Mouse (Mus musculus): ENCODE measurements at regions not wholly inside any gene's neighbourhood (a gene's known extent, or its start where the extent isn't known, plus 50 kb on each side); places are given as distances from the start of the nearest gene placed in this dataset.

- no peaks in the 10 kb centered on the region for H3K4me1 ChIP-seq (replicated peaks)
- no peaks in the 10 kb centered on the region for H3K9me3 ChIP-seq (replicated peaks)
- no peak overlapping the region for H3K4me2 ChIP-seq
- DNase-seq (no peak), ATAC-seq (ENCODE audit: low read depth) (no peak)
- no peak overlapping the region for H3K27ac ChIP-seq
- H3K36me3 ChIP-seq: no peaks in the 10 kb centered on the region
- H3K27me3 ChIP-seq: no peaks in the 10 kb centered on the region
- no peak overlapping the region for H3K9ac ChIP-seq
- no peak overlapping the region for H3K4me3 ChIP-seq (replicated peaks)
- WGBS (ENCODE audit: insufficient replicate concordance): 61% methylated on average over 5 of the region's 5 CpGs
Measured at GRCm38 (mm10) chr1:61470617-61471214, 167.9 kb upstream of the Pard3b start.

GRCm38 (mm10) chr1:61471779-61472578, 166.6 kb upstream of the Pard3b start:
- no peaks in the 10 kb centered on the region for H3K27me3 ChIP-seq
- no peak overlapping the region for H3K4me2 ChIP-seq
- H3K9ac ChIP-seq: no peak overlapping the region
- H3K36me3 ChIP-seq: no peaks in the 10 kb centered on the region
- no peaks in the 10 kb centered on the region for H3K4me1 ChIP-seq (replicated peaks)
- H3K27ac ChIP-seq: no peak overlapping the region
- no peak for DNase-seq
- 74% methylated on average over 6 of the region's 6 CpGs for WGBS (ENCODE audit: insufficient replicate concordance)
- H3K4me3 ChIP-seq (replicated peaks): no peak overlapping the region
- no peaks in the 10 kb centered on the region for H3K9me3 ChIP-seq (replicated peaks)
- ATAC-seq (ENCODE audit: low read depth): no peak

GRCm38 (mm10) chr1:61472579-61473242, 165.9 kb upstream of the Pard3b start:
- no peaks in the 10 kb centered on the region for H3K36me3 ChIP-seq
- no peak overlapping the region for H3K4me3 ChIP-seq (replicated peaks)
- no peak overlapping the region for H3K9ac ChIP-seq
- ATAC-seq (ENCODE audit: low read depth) (no peak), DNase-seq (no peak)
- H3K9me3 ChIP-seq (replicated peaks): no peaks in the 10 kb centered on the region
- WGBS (ENCODE audit: insufficient replicate concordance): 75% methylated on average over 13 of the region's 13 CpGs
- no peaks in the 10 kb centered on the region for H3K27me3 ChIP-seq
- H3K27ac ChIP-seq: no peak overlapping the region
- no peak overlapping the region for H3K4me2 ChIP-seq
- no peaks in the 10 kb centered on the region for H3K4me1 ChIP-seq (replicated peaks)

DNA sequence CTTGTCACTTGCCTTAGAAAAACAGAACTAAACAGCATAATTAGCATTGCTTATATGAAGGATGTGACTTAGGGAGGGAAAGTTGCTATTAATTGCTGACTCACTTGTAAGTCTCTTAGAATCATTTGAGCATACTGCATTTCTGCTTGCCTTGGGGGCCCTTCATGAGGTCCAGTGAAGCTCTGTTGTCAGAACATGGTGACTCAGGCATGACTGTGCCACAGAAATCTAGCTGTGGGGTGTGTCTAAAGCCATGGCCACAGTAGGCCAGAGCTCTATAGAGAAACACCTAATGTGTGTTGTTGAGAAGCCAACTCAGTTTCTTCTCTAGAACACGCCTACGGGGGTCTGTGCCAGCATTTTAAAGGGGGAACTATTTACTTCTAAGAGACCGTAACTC, 153.2 kb upstream of the Pard3b start:
- no peak overlapping the region for H3K4me2 ChIP-seq
- WGBS (ENCODE audit: insufficient replicate concordance): 76% methylated on average over 3 of the region's 3 CpGs

DNA sequence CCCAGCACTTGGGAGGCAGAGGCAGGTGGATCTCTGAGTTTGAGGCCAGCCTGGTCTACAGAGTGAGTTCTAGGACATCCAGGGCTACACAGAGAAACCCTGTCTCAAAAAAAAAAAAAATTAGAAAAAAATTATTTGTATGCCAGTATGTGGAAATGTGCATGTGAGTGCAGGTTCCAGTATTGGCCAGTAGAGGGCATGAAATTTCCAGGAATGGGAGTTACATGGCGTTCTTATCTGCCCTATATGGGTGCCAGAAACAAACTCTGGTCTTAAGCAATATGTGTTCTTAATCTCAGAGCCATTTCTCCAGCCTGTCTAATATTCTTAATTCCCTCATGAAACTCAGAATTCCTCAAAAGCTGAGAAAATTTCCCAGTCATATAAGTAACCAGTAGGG, 113.7 kb upstream of the Pard3b start:
- no peaks in the 10 kb centered on the region for H3K36me3 ChIP-seq
- H3K4me3 ChIP-seq (replicated peaks): no peak overlapping the region
- no peaks in the 10 kb centered on the region for H3K4me1 ChIP-seq (replicated peaks)
- no peak overlapping the region for H3K4me2 ChIP-seq
- DNase-seq (no peak), ATAC-seq (ENCODE audit: low read depth) (no peak)
- H3K9ac ChIP-seq: no peak overlapping the region
- H3K27me3 ChIP-seq: no peaks in the 10 kb centered on the region
- no peaks in the 10 kb centered on the region for H3K9me3 ChIP-seq (replicated peaks)
- no peak overlapping the region for H3K27ac ChIP-seq
- 38% methylated on average over 1 of the region's 1 CpGs for WGBS (ENCODE audit: insufficient replicate concordance)

More for the DNA sequence above, 153.2 kb upstream of the Pard3b start:
- DNase-seq (no peak), ATAC-seq (ENCODE audit: low read depth) (no peak)
- H3K36me3 ChIP-seq: no peaks in the 10 kb centered on the region
- H3K27ac ChIP-seq: no peak overlapping the region
- no peak overlapping the region for H3K9ac ChIP-seq
- no peaks in the 10 kb centered on the region for H3K27me3 ChIP-seq
- no peaks in the 10 kb centered on the region for H3K9me3 ChIP-seq (replicated peaks)
- no peaks in the 10 kb centered on the region for H3K4me1 ChIP-seq (replicated peaks)
- H3K4me3 ChIP-seq (replicated peaks): no peak overlapping the region

- ATAC-seq (ENCODE audit: low read depth): no peak
- Histone ChIP-seq H3K4me2 (no peak overlapping the region), H3K9me3 (replicated peaks) (no peaks in the 10 kb centered on the region), H3K9ac (no peak overlapping the region), H3K27me3 (no peaks in the 10 kb centered on the region), H3K4me3 (replicated peaks) (no peak overlapping the region), H3K27ac (no peak overlapping the region), H3K4me1 (replicated peaks) (no peaks in the 10 kb centered on the region), H3K36me3 (no peaks in the 10 kb centered on the region)
- DNase-seq: no peak
- WGBS (ENCODE audit: insufficient replicate concordance): 70% methylated on average over 8 of the region's 8 CpGs
Measured at GRCm38 (mm10) chr1:61525881-61526280, 112.7 kb upstream of the Pard3b start.

DNA sequence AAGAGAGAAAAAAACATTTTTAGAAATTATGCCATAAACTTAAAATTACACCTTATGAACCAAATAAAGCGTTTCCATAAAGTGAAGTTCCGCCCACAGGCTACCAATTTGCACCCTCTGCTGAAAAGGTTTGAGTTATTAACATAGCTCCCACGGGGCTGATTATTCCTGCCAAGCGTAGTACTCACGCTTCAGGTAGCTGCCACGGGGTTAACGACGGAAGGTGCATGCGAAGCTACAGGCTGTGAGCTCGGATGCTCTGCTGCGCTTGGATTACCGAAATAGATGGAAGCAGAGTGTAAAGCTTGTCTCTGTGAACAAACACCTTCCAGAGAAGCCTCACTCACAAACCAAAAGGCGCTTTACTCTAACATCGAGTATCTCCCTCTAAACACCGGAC, 109.9 kb upstream of the Pard3b start:
- Histone ChIP-seq H3K9me3 (replicated peaks) (no peaks in the 10 kb centered on the region), H3K27me3 (no peaks in the 10 kb centered on the region), H3K9ac (no peak overlapping the region), H3K4me3 (replicated peaks) (no peak overlapping the region), H3K27ac (no peak overlapping the region), H3K4me2 (no peak overlapping the region), H3K4me1 (replicated peaks) (no peaks in the 10 kb centered on the region), H3K36me3 (no peaks in the 10 kb centered on the region)
- DNase-seq: no peak
- no peak for ATAC-seq (ENCODE audit: low read depth)
- 77% methylated on average over 15 of the region's 15 CpGs for WGBS (ENCODE audit: insufficient replicate concordance)

DNA sequence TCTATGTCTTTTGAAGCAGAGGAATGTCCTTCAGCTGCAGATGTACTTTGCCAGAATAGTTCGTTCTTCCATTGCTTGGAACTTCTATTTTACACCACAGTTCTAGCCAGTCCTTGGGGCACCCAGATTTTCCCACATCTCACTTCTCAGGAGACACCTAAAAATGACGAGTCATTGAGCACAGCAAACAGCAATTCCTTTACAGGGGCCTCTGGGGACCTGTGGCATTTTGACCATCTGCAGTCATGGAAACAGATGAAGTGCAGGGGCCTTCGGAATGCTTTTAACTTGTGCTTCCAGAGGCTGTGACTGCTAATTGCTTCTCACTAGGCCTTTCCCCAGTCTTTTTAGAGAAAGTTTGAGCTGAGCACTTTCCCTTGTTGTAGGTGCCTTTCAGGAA, 108.5 kb upstream of the Pard3b start:
- WGBS (ENCODE audit: insufficient replicate concordance): 36% methylated on average over 3 of the region's 3 CpGs
- no peak overlapping the region for H3K27ac ChIP-seq

GRCm38 (mm10) chr1:61531487-61531886, 107.1 kb upstream of the Pard3b start:
- Histone ChIP-seq H3K9me3 (replicated peaks) (no peaks in the 10 kb centered on the region), H3K36me3 (no peaks in the 10 kb centered on the region), H3K4me3 (replicated peaks) (no peak overlapping the region), H3K4me2 (no peak overlapping the region), H3K9ac (no peak overlapping the region), H3K27me3 (no peaks in the 10 kb centered on the region), H3K27ac (no peak overlapping the region), H3K4me1 (replicated peaks) (no peaks in the 10 kb centered on the region)
- ATAC-seq (ENCODE audit: low read depth) (no peak), DNase-seq (no peak)
- WGBS (ENCODE audit: insufficient replicate concordance): 37% methylated on average over 5 of the region's 5 CpGs

More for the DNA sequence above, 108.5 kb upstream of the Pard3b start:
- Histone ChIP-seq H3K9me3 (replicated peaks) (no peaks in the 10 kb centered on the region), H3K9ac (no peak overlapping the region), H3K4me3 (replicated peaks) (no peak overlapping the region), H3K27me3 (no peaks in the 10 kb centered on the region), H3K36me3 (no peaks in the 10 kb centered on the region), H3K4me2 (no peak overlapping the region), H3K4me1 (replicated peaks) (no peaks in the 10 kb centered on the region)
- DNase-seq (no peak), ATAC-seq (ENCODE audit: low read depth) (no peak)

DNA sequence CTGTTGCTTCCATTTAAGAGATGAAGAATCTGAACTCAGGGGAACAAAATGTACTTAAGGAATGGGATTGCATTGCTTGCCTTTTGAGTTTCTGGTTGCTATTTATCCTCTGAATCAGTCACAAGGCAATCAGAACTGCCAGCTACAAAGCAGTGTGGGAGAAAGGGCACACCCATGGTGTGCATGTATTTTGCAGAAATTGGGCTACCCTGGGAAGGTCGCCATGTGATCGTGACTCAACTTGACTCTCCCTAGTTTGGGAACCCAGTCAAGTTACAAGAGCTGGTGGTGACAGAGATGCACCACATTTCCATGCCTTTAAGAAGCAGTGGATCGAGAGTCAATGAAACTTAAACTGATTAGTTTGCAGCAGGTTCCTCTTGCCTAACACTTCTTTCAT, 98.5 kb upstream of the Pard3b start:
- ATAC-seq (ENCODE audit: low read depth) (no peak), DNase-seq (no peak)
- H3K27me3 ChIP-seq: no peaks in the 10 kb centered on the region
- no peaks in the 10 kb centered on the region for H3K9me3 ChIP-seq (replicated peaks)
- no peaks in the 10 kb centered on the region for H3K36me3 ChIP-seq
- H3K4me2 ChIP-seq: no peak overlapping the region
- WGBS (ENCODE audit: insufficient replicate concordance): 59% methylated on average over 3 of the region's 3 CpGs
- no peak overlapping the region for H3K27ac ChIP-seq
- H3K4me1 ChIP-seq (replicated peaks): no peaks in the 10 kb centered on the region; the same call in 1 of the 2 replicates
- no peak overlapping the region for H3K9ac ChIP-seq
- H3K4me3 ChIP-seq (replicated peaks): no peak overlapping the region

DNA sequence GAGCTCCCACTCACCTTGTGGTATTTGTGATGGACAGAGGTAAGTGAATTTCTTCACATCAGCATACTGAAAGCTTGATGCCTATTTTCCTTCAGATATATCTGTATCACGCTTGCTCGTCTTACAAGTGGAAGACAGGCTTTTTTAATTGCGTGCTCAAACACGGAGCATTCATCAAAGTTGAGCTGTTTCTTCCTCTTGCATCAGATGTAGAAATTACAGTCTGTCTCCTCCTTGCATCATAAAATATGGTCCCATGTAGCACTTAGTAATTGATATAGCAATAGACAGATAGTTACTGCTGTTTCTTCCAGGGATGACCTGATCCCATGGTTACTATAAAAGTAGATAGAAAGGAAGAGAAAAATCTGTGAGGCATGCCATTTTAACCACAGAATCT, 97.5 kb upstream of the Pard3b start:
- no peak overlapping the region for H3K27ac ChIP-seq
- WGBS (ENCODE audit: insufficient replicate concordance): 76% methylated on average over 4 of the region's 4 CpGs
- no peak for DNase-seq
- H3K9me3 ChIP-seq (replicated peaks): no peaks in the 10 kb centered on the region
- ATAC-seq (ENCODE audit: low read depth): no peak
- no peaks in the 10 kb centered on the region; the same call in 1 of the 2 replicates for H3K4me1 ChIP-seq (replicated peaks)
- H3K27me3 ChIP-seq: no peaks in the 10 kb centered on the region
- H3K36me3 ChIP-seq: no peaks in the 10 kb centered on the region
- no peak overlapping the region for H3K4me3 ChIP-seq (replicated peaks)
- no peak overlapping the region for H3K9ac ChIP-seq
- no peak overlapping the region for H3K4me2 ChIP-seq
